Mouse (Mus musculus): ENCODE data around the gene Acss2. TPM values are rescaled to one million over a fixed set of nuclear protein-coding genes. Genes with fewer than 3 reads are reported as not detected.

Gene Acss2
- polyA plus RNA-seq, 1 experiment: 98.5 TPM

GRCm38 (mm10) chr2:155583927-155584530, 66.3 kb downstream of the Acss2 start:
- no peaks in the 10 kb centered on the region for H3K4me1 ChIP-seq (ENCODE audit: control insufficient read depth, insufficient read depth, low read length)
- no peaks in the 10 kb centered on the region for H3K27me3 ChIP-seq (ENCODE audit: control insufficient read depth, insufficient read depth, low read length)
- peak; percentile 64 to 66 for DNase-seq
- no peak overlapping the region for H3K4me3 ChIP-seq (replicated peaks; ENCODE audit: insufficient read depth, low read depth, low read length)
- 44% methylated on average over 5 of the region's 5 CpGs for WGBS
- H3K27ac ChIP-seq (ENCODE audit: insufficient read depth, low read length): no peak overlapping the region
- TF ChIP-seq POLR2A (IDR thresholded peaks at IDR 0.05; ENCODE audit: borderline replicate concordance, insufficient read depth, low read length) (no peak), CTCF (IDR thresholded peaks at IDR 0.05; ENCODE audit: borderline replicate concordance, insufficient read depth, low read depth, low read length) (peak; percentile 96)

- Histone ChIP-seq H3K4me3 (replicated peaks; ENCODE audit: insufficient read depth, low read depth, low read length) (no peak overlapping the region), H3K27ac (ENCODE audit: insufficient read depth, low read length) (no peak overlapping the region)
Measured at GRCm38 (mm10) chr2:155585082-155585481, 67.3 kb downstream of the Acss2 start.

GRCm38 (mm10) chr2:155585486-155585885, 67.7 kb downstream of the Acss2 start:
- DNase-seq: no peak
- 74% methylated on average over 10 of the region's 10 CpGs for WGBS
- H3K27me3 ChIP-seq (ENCODE audit: control insufficient read depth, insufficient read depth, low read length): no peaks in the 10 kb centered on the region
- TF ChIP-seq POLR2A (IDR thresholded peaks at IDR 0.05; ENCODE audit: borderline replicate concordance, insufficient read depth, low read length) (no peak), CTCF (IDR thresholded peaks at IDR 0.05; ENCODE audit: borderline replicate concordance, insufficient read depth, low read depth, low read length) (no peak)
- H3K27ac ChIP-seq (ENCODE audit: insufficient read depth, low read length): no peak overlapping the region
- H3K4me1 ChIP-seq (ENCODE audit: control insufficient read depth, insufficient read depth, low read length): no peaks in the 10 kb centered on the region
- H3K4me3 ChIP-seq (replicated peaks; ENCODE audit: insufficient read depth, low read depth, low read length): no peak overlapping the region

More at GRCm38 (mm10) chr2:155585082-155585481, 67.3 kb downstream of the Acss2 start:
- TF ChIP-seq POLR2A (IDR thresholded peaks at IDR 0.05; ENCODE audit: borderline replicate concordance, insufficient read depth, low read length): no peak
- TF ChIP-seq CTCF (IDR thresholded peaks at IDR 0.05; ENCODE audit: borderline replicate concordance, insufficient read depth, low read depth, low read length): no peak
- H3K4me1 ChIP-seq (ENCODE audit: control insufficient read depth, insufficient read depth, low read length): no peaks in the 10 kb centered on the region
- WGBS: 89% methylated on average over 9 of the region's 9 CpGs
- DNase-seq: no peak
- H3K27me3 ChIP-seq (ENCODE audit: control insufficient read depth, insufficient read depth, low read length): no peaks in the 10 kb centered on the region

GRCm38 (mm10) chr2:155588136-155588535, 70.4 kb downstream of the Acss2 start:
- Histone ChIP-seq H3K27ac (ENCODE audit: insufficient read depth, low read length) (no peak overlapping the region), H3K27me3 (ENCODE audit: control insufficient read depth, insufficient read depth, low read length) (no peaks in the 10 kb centered on the region), H3K4me1 (ENCODE audit: control insufficient read depth, insufficient read depth, low read length) (no peaks in the 10 kb centered on the region), H3K4me3 (replicated peaks; ENCODE audit: insufficient read depth, low read depth, low read length) (no peak overlapping the region)
- 51% methylated on average over 3 of the region's 3 CpGs for WGBS
- TF ChIP-seq POLR2A (IDR thresholded peaks at IDR 0.05; ENCODE audit: borderline replicate concordance, insufficient read depth, low read length): no peak
- TF ChIP-seq CTCF (IDR thresholded peaks at IDR 0.05; ENCODE audit: borderline replicate concordance, insufficient read depth, low read depth, low read length): no peak
- DNase-seq: no peak

- Histone ChIP-seq H3K27ac (ENCODE audit: insufficient read depth, low read length) (no peak overlapping the region), H3K27me3 (ENCODE audit: control insufficient read depth, insufficient read depth, low read length) (no peaks in the 10 kb centered on the region), H3K4me3 (replicated peaks; ENCODE audit: insufficient read depth, low read depth, low read length) (no peak overlapping the region), H3K4me1 (ENCODE audit: control insufficient read depth, insufficient read depth, low read length) (no peaks in the 10 kb centered on the region)
- WGBS: 56% methylated on average over 6 of the region's 6 CpGs
- TF ChIP-seq POLR2A (IDR thresholded peaks at IDR 0.05; ENCODE audit: borderline replicate concordance, insufficient read depth, low read length): no peak
- DNase-seq: no peak
Measured at GRCm38 (mm10) chr2:155589521-155589920, 71.8 kb downstream of the Acss2 start.

- 88% methylated on average over 2 of the region's 2 CpGs for WGBS
- TF ChIP-seq CTCF (IDR thresholded peaks at IDR 0.05; ENCODE audit: borderline replicate concordance, insufficient read depth, low read depth, low read length) (no peak), POLR2A (IDR thresholded peaks at IDR 0.05; ENCODE audit: borderline replicate concordance, insufficient read depth, low read length) (no peak)
- Histone ChIP-seq H3K27me3 (ENCODE audit: control insufficient read depth, insufficient read depth, low read length) (no peaks in the 10 kb centered on the region), H3K4me3 (replicated peaks; ENCODE audit: insufficient read depth, low read depth, low read length) (no peak overlapping the region), H3K4me1 (ENCODE audit: control insufficient read depth, insufficient read depth, low read length) (no peaks in the 10 kb centered on the region), H3K27ac (ENCODE audit: insufficient read depth, low read length) (no peak overlapping the region)
- DNase-seq: no peak
Measured at GRCm38 (mm10) chr2:155590876-155591275, 73.1 kb downstream of the Acss2 start.

- peak in 1 of 2 experiments; percentile 17 for DNase-seq
- H3K27me3 ChIP-seq (ENCODE audit: control insufficient read depth, insufficient read depth, low read length): no peaks in the 10 kb centered on the region
- no peak overlapping the region for H3K27ac ChIP-seq (ENCODE audit: insufficient read depth, low read length)
- peak overlapping the region; percentile 98 for H3K4me3 ChIP-seq (replicated peaks; ENCODE audit: insufficient read depth, low read depth, low read length)
- H3K4me1 ChIP-seq (ENCODE audit: control insufficient read depth, insufficient read depth, low read length): no peaks in the 10 kb centered on the region
- 8% methylated on average over 6 of the region's 6 CpGs for WGBS
- TF ChIP-seq POLR2A (IDR thresholded peaks at IDR 0.05; ENCODE audit: borderline replicate concordance, insufficient read depth, low read length): no peak
- TF ChIP-seq CTCF (IDR thresholded peaks at IDR 0.05; ENCODE audit: borderline replicate concordance, insufficient read depth, low read depth, low read length): no peak
Measured at GRCm38 (mm10) chr2:155591676-155592075, 73.9 kb downstream of the Acss2 start.

GRCm38 (mm10) chr2:155592137-155592853, 74.5 kb downstream of the Acss2 start, which contains the start of gene Gss:
TSS of gene Gss (minus strand) at chr2:155592810.
- DNase-seq: peak; percentile 97 to 99
- Histone ChIP-seq H3K27me3 (ENCODE audit: control insufficient read depth, insufficient read depth, low read length) (no peaks in the 10 kb centered on the region), H3K4me1 (ENCODE audit: control insufficient read depth, insufficient read depth, low read length) (no peaks in the 10 kb centered on the region), H3K27ac (ENCODE audit: insufficient read depth, low read length) (peak within 1 kb of the TSS; percentile 82), H3K4me3 (replicated peaks; ENCODE audit: insufficient read depth, low read depth, low read length) (peak within 1 kb of the TSS; percentile 98)
- under 1% methylated on average over 53 of the region's 53 CpGs for WGBS
- TF ChIP-seq POLR2A (IDR thresholded peaks at IDR 0.05; ENCODE audit: borderline replicate concordance, insufficient read depth, low read length): peak; percentile 80; the same call in 1 of the 2 replicates
- no peak for TF ChIP-seq CTCF (IDR thresholded peaks at IDR 0.05; ENCODE audit: borderline replicate concordance, insufficient read depth, low read depth, low read length)

Data from cerebellum, adult 2 months (tissue).